Mouse (Mus musculus): ENCODE data around the gene Cbr2.
"Not testable (repeated sequence)": the region's sequence is repeated elsewhere in the genome, so short reads cannot be mapped to it uniquely, and the experiment has no call there.

Gene Cbr2

GRCm38 (mm10) chr11:120731395-120731794 lies 519 bp downstream of the Cbr2 start:
- no peak for DNase-seq (ENCODE audit: low spot score)

- no peak for DNase-seq (ENCODE audit: low spot score)
Observed at GRCm38 (mm10) chr11:120730331-120730870, 1.5 kb downstream of the Cbr2 start.

GRCm38 (mm10) chr11:120729432-120730050 lies 2.4 kb downstream of the Cbr2 start:
- DNase-seq (ENCODE audit: low spot score), result not testable (repeated sequence)

GRCm38 (mm10) chr11:120728530-120729240 lies 3.2 kb downstream of the Cbr2 start:
- DNase-seq (ENCODE audit: low spot score), result no peak

GRCm38 (mm10) chr11:120727564-120727963 lies 4.3 kb downstream of the Cbr2 start:
- no peak for DNase-seq (ENCODE audit: low spot score)

- peak; percentile 71 for DNase-seq (ENCODE audit: low spot score)
Observed at GRCm38 (mm10) chr11:120727169-120727527, 4.8 kb downstream of the Cbr2 start, which contains the start of gene Dcxr. Dcxr (minus strand) TSS chr11:120727281.

GRCm38 (mm10) chr11:120726243-120727168 lies 5.4 kb downstream of the Cbr2 start:
- DNase-seq (ENCODE audit: low spot score), result no peak

- no peak for DNase-seq (ENCODE audit: low spot score)
Observed at GRCm38 (mm10) chr11:120723509-120723908, 8.4 kb downstream of the Cbr2 start.

- no peak for DNase-seq (ENCODE audit: low spot score)
Observed at GRCm38 (mm10) chr11:120722761-120723382, 9.0 kb downstream of the Cbr2 start.

- no peak for DNase-seq (ENCODE audit: low spot score)
Observed at GRCm38 (mm10) chr11:120722067-120722630, 9.8 kb downstream of the Cbr2 start.

GRCm38 (mm10) chr11:120721124-120722066 lies 10.5 kb downstream of the Cbr2 start, which contains the start of gene Rac3:
Rac3 (plus strand) TSS chr11:120721470.
- peak; percentile 61 for DNase-seq (ENCODE audit: low spot score)

GRCm38 (mm10) chr11:120720450-120720849 lies 11.5 kb downstream of the Cbr2 start:
- peak; percentile 90 for DNase-seq (ENCODE audit: low spot score)

GRCm38 (mm10) chr11:120719841-120720376 lies 12.0 kb downstream of the Cbr2 start:
- DNase-seq (ENCODE audit: low spot score), result no peak

- DNase-seq (ENCODE audit: low spot score), result no peak
Observed at GRCm38 (mm10) chr11:120719242-120719641, 12.7 kb downstream of the Cbr2 start.

GRCm38 (mm10) chr11:120715131-120715530 lies 16.8 kb downstream of the Cbr2 start:
- DNase-seq (ENCODE audit: low spot score), result no peak

- no peak for DNase-seq (ENCODE audit: low spot score)
Observed at GRCm38 (mm10) chr11:120714546-120714945, 17.4 kb downstream of the Cbr2 start.

GRCm38 (mm10) chr11:120713580-120714518 lies 18.1 kb downstream of the Cbr2 start, which contains the start of the genes Cenpx and Lrrc45:
Cenpx (minus strand) TSS chr11:120713738.
Lrrc45 (plus strand) TSS chr11:120713925.
- peak; percentile 88 for DNase-seq (ENCODE audit: low spot score)

- DNase-seq (ENCODE audit: low spot score), result peak; percentile 47
Observed at GRCm38 (mm10) chr11:120712771-120713568, 18.9 kb downstream of the Cbr2 start.

All from ovary, postnatal 14 days (tissue).